Mouse (Mus musculus) ES-Bruce4 (cell line): ENCODE measurements around the gene Klhdc4.

ENCODE experiments used
- CTCF ChIP-seq: IDR thresholded peaks from one replicate; pipeline ENCODE4 v1.8.1; 2011; ENCODE audit warnings: low read depth, low read length
- EP300 ChIP-seq: IDR thresholded peaks from 2 replicates; pipeline ENCODE4 v1.6.1; 2011; ENCODE audit warnings: low read depth, low read length; ENCODE audit not compliant: insufficient read depth
- POLR2A ChIP-seq: IDR thresholded peaks from one replicate; pipeline ENCODE4 v1.8.1; 2011; ENCODE audit warnings: low read length; ENCODE audit not compliant: insufficient read depth

- no peak for TF ChIP-seq CTCF
- TF ChIP-seq EP300: no peak
- no peak for TF ChIP-seq POLR2A
Measured at GRCm38 (mm10) chr8:121856071-121856746, 26.8 kb upstream of the Klhdc4 start.
